Mouse (Mus musculus) midbrain, embryonic 14.5 days (tissue): Measurements from ENCODE around the gene Plxdc2. TPM values are rescaled to one million over a fixed set of nuclear protein-coding genes. Genes with fewer than 3 reads are reported as not detected.
A peak's percentile ranks its signal among the peaks of the same experiment; 100 is the strongest.

ENCODE experiments used
- ATAC-seq: fragments of 200-750 bp; cut with Nextera tagmentation; 2 replicates; pipeline ENCODE4 v1.8.0; 2017; ENCODE audit warnings: moderate number of reproducible peaks, moderate library complexity; ENCODE audit not compliant: low FRiP score, low TSS enrichment
- DNase-seq: peaks from one replicate; pipeline ENCODE4 v3.0.0-alpha.2; 2015
- H3K27ac ChIP-seq: fragments of 300-500 bp; sonication (generic); replicated peaks from 2 replicates; pipeline ENCODE4 v1.5.1; 2014; ENCODE audit warnings: mild to moderate bottlenecking, low read depth, low read length, moderate library complexity
- H3K27me3 ChIP-seq: fragments of 300-500 bp; sonication (generic); 2 replicates; pipeline ENCODE4 v1.6.1; 2014; ENCODE audit warnings: low read length, control low read depth, mixed read lengths; ENCODE audit not compliant: control insufficient read depth, insufficient read depth
- H3K36me3 ChIP-seq: fragments of 300-500 bp; sonication (generic); 2 replicates; pipeline ENCODE4 v1.6.1; 2014; ENCODE audit warnings: low read length, control low read depth; ENCODE audit not compliant: control insufficient read depth, insufficient read depth
- H3K4me1 ChIP-seq: fragments of 300-500 bp; sonication (generic); 2 replicates; pipeline ENCODE4 v1.6.1; 2014; ENCODE audit warnings: mild to moderate bottlenecking, antibody characterized with exemption, low read length, control low read depth; ENCODE audit not compliant: control insufficient read depth, insufficient read depth
- H3K4me2 ChIP-seq: fragments of 300-500 bp; sonication (generic); 2 replicates; pipeline ENCODE4 v1.6.1; 2014; ENCODE audit warnings: mild to moderate bottlenecking, low read length, moderate library complexity
- H3K4me3 ChIP-seq: fragments of 300-500 bp; sonication (generic); replicated peaks from 2 replicates; pipeline ENCODE4 v1.5.1; 2014; ENCODE audit warnings: low read depth, low read length
- H3K9ac ChIP-seq: fragments of 300-500 bp; sonication (generic); replicated peaks from 2 replicates; pipeline ENCODE4 v1.6.1; 2014; ENCODE audit warnings: mild to moderate bottlenecking, low read length, moderate library complexity
- H3K9me3 ChIP-seq: fragments of 300-500 bp; sonication (generic); 2 replicates; pipeline ENCODE4 v1.6.1; 2016; ENCODE audit warnings: low read length, control low read depth, mixed read lengths; ENCODE audit not compliant: control insufficient read depth
- WGBS: fragments of 180-500 bp; shearing (Covaris S2); extraction: QIAGEN DNeasy Blood & Tissue Kit; methylation state at CpG from one replicate; pipeline ENCODE4 v1.1.7; 2014; 5-methylcytosine and 5-hydroxymethylcytosine counted together
- polyA plus RNA-seq: library from polyadenylated mRNA; unstranded; fragments of >200 nt; fragmentation: Nextera tagmentation; extraction: Ambion mirVana; gene quantifications from 2 replicates; pipeline ENCODE4 v1.2.1, GENCODE M21; 2014

Gene Plxdc2
- polyA plus RNA-seq, 1 experiment from 2014 or later, result 21.5 TPM

DNA sequence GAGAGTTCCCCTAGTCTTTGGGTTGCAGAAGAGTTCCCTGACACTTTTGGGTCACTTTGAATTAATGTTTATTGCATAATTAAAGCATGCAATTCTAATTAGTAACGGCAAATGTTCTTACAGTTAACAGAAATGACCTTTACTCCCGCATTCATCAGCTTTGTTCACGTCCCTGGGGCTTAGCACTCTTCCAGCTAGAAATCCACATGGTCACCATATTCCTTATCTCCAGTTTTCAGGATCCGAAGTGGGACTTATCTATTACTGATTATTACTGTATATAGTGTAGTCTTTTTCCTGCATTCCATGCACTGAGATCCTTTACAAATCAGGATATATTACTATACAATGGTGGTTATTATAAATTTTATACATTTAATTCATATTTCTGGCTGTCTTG lies 203.2 kb downstream of the Plxdc2 start:
- WGBS, result 56% methylated on average over 4 of the region's 4 CpGs
- ATAC-seq, result peak; percentile 58; the same call in 1 of the 2 replicates
- no peaks in the 10 kb centered on the region for H3K27me3 ChIP-seq
- H3K4me1 ChIP-seq, result no peaks in the 10 kb centered on the region
- no peak overlapping the region for H3K4me2 ChIP-seq
- no peaks in the 10 kb centered on the region for H3K9me3 ChIP-seq
- no peaks in the 10 kb centered on the region for H3K36me3 ChIP-seq
- H3K9ac ChIP-seq, result no peak overlapping the region
- no peak overlapping the region for H3K27ac ChIP-seq
- H3K4me3 ChIP-seq, result no peak overlapping the region
- DNase-seq, result peak; percentile 45

DNA sequence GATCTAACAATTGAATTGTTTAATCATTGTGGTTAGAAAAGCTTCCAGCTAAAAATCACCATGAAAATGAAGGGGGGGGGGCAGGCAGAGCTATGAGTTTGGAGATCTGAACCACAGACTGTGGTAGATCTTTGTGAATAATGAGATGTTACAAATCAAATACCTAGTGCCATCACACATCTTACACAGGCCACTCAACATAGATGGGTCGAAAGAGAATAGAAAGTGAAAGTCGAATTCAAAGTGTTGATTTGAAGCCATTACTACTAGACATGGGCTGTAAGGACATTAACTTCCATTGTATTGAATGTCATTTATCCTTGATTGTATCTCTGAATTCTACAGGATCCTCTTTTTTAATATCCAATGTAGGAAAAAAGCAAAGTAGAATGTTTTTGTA lies 212.2 kb downstream of the Plxdc2 start:
- H3K36me3 ChIP-seq, result no peaks in the 10 kb centered on the region
- H3K27ac ChIP-seq, result no peak overlapping the region
- no peak overlapping the region for H3K4me2 ChIP-seq
- no peaks in the 10 kb centered on the region for H3K4me1 ChIP-seq
- no peak overlapping the region for H3K9ac ChIP-seq
- 93% methylated on average over 2 of the region's 2 CpGs for WGBS
- DNase-seq (no peak), ATAC-seq (no peak)
- no peak overlapping the region for H3K4me3 ChIP-seq
- no peaks in the 10 kb centered on the region for H3K27me3 ChIP-seq
- H3K9me3 ChIP-seq, result no peaks in the 10 kb centered on the region

DNA sequence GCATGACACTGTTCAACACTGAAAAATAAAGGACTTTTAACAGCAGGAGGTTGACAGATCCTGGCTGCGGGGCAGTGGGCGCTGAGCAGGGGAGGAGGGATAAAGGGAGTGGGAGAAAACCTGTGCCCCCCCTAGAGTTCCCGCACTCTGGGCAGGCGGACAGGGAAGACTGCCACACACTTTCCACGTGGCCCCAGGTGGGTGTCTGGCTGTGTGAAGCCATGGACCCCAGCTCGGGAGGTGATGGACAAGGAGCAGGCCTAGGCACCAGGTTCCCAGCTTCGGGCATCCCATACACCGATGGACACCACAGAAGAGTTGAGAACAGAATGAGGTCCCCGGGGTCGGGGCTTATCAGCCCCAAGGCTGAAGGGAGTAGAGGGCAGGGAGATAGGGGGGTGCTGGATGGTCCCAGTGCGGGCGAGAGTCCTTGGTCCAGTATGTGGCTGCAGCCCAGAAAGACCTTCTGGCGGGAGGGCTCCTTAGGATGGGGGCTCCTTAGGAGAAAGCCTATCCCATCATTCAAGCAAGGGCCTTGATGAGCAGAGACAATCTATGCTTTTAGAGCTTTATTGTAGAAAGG lies 215.2 kb downstream of the Plxdc2 start:
- Histone ChIP-seq H3K27me3 (no peaks in the 10 kb centered on the region), H3K9ac (no peak overlapping the region), H3K27ac (no peak overlapping the region), H3K4me1 (no peaks in the 10 kb centered on the region), H3K4me2 (no peak overlapping the region), H3K9me3 (no peaks in the 10 kb centered on the region), H3K4me3 (no peak overlapping the region), H3K36me3 (no peaks in the 10 kb centered on the region)
- peak; percentile 11 for DNase-seq
- 0 out of 2 replicates have a peak, but pooled peaks have one; percentile 32 for ATAC-seq
- WGBS, result 78% methylated on average over 13 of the region's 13 CpGs

DNA sequence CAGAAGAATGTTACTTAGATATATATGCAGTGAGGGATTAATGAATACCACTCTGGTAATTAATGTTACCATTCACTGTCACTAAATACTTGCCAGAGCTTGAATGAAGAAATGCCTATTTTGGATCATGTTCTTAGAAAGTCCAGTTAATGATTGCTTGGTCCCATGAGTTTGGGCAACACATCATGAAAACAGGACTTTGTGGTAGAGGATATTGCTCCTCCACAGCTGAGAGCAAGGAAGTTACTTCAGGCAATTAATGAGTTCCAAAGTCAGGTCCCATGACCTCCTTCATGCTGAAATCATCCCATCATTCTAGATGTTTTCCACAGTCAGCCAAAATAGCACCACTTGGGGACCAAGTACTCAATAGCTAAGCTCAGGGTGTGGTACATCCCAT lies 220.5 kb downstream of the Plxdc2 start:
- Histone ChIP-seq H3K9ac (no peak overlapping the region), H3K36me3 (no peaks in the 10 kb centered on the region), H3K4me3 (no peak overlapping the region), H3K9me3 (no peaks in the 10 kb centered on the region), H3K4me2 (no peak overlapping the region), H3K27me3 (no peaks in the 10 kb centered on the region), H3K27ac (no peak overlapping the region), H3K4me1 (no peaks in the 10 kb centered on the region)
- no peak for DNase-seq
- no peak for ATAC-seq

DNA sequence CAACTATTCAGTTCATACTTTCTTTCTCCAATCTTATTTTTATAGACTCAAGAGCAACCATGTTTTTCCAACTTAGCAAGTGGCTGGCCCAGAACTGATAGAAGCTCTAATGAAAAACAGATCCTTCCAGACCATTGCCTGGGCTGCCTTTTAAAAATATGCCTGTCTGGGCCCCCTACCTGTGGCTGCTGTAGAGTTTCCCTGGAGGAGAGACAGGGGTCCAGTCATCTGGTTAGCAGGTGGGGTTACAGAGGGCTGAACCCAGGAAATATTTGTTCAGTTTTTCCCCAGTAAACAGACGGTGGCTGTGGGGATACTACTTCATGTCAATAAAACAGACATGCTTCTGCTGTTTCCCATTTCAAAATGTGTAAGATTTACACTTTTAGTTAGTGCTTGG lies 222.0 kb downstream of the Plxdc2 start:
- Histone ChIP-seq H3K9me3 (no peaks in the 10 kb centered on the region), H3K4me2 (no peak overlapping the region), H3K4me3 (no peak overlapping the region), H3K27me3 (no peaks in the 10 kb centered on the region), H3K36me3 (no peaks in the 10 kb centered on the region), H3K9ac (no peak overlapping the region), H3K4me1 (no peaks in the 10 kb centered on the region), H3K27ac (no peak overlapping the region)
- ATAC-seq (no peak), DNase-seq (no peak)
- WGBS, result 97% methylated on average over 1 of the region's 1 CpGs

DNA sequence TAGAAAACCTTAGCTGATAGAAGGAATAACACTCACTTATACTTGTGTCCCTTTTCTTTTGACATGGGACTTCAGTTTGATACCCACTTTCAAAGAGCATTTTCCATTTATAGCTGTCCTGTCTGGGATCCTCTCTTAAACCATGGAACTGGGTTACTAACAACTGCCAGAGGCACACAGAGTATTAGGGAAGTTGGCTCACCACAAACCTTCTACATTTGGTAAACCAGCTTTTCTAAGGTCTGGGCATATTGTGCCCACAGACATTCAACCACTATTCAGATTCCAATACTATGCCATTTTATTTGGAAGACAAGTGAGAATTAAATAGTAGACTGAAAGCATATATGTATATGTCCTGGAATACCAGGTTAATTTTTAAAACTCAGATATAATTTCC lies 232.4 kb downstream of the Plxdc2 start:
- no peak for ATAC-seq

DNA sequence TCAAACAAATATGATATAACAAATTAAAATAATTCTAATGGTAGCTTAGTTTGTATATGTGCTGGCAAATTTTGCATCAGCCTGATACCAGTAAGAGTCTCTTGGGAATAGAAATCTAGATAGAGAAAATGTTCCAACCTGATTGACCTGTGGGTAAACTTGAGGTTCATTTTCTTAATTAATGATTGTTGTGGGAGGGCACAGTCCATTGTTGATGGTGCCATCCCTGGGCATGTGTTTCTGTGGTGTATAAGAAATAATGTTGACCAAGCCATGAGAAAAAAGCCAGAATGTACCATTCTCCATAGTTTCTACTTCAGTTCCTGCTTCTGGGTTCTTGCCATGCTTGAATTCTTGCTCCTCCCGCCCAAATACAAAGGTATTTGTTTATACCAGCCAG lies 239.3 kb downstream of the Plxdc2 start:
- DNase-seq, result no peak
- H3K4me1 ChIP-seq, result no peaks in the 10 kb centered on the region
- no peak overlapping the region for H3K27ac ChIP-seq
- H3K4me3 ChIP-seq, result no peak overlapping the region
- H3K27me3 ChIP-seq, result no peaks in the 10 kb centered on the region
- no peak overlapping the region for H3K9ac ChIP-seq
- WGBS, result 70% methylated on average over 1 of the region's 1 CpGs
- H3K36me3 ChIP-seq, result no peaks in the 10 kb centered on the region
- H3K9me3 ChIP-seq, result no peaks in the 10 kb centered on the region
- no peak overlapping the region for H3K4me2 ChIP-seq
- no peak for ATAC-seq

More for the DNA sequence above, 232.4 kb downstream of the Plxdc2 start:
- no peaks in the 10 kb centered on the region; the same call in 1 of the 2 replicates for H3K9me3 ChIP-seq
- no peak overlapping the region for H3K9ac ChIP-seq
- no peak overlapping the region for H3K4me3 ChIP-seq
- H3K4me2 ChIP-seq, result no peak overlapping the region
- DNase-seq, result no peak
- no peak overlapping the region for H3K27ac ChIP-seq
- H3K4me1 ChIP-seq, result no peaks in the 10 kb centered on the region
- no peaks in the 10 kb centered on the region for H3K36me3 ChIP-seq
- H3K27me3 ChIP-seq, result no peaks in the 10 kb centered on the region

DNA sequence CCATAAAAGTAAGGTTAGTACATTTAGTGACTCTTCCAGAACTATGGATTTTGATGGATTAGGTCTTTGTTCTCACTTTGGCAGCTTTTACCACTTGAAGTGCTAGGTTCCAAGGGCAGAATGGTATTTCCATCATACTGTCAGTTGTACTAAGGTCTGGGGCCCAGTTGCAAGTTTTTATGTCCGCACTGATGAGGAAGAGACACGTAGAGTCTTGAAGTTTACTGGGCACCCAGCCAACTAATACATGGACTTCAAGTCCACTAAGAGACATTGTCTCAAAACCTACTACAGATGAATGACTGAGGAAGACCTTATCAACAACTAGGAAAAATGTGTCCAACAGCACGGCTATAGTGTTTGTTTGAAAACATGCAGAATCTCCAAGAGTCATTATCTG lies 242.1 kb downstream of the Plxdc2 start:
- H3K9me3 ChIP-seq, result no peaks in the 10 kb centered on the region

DNA sequence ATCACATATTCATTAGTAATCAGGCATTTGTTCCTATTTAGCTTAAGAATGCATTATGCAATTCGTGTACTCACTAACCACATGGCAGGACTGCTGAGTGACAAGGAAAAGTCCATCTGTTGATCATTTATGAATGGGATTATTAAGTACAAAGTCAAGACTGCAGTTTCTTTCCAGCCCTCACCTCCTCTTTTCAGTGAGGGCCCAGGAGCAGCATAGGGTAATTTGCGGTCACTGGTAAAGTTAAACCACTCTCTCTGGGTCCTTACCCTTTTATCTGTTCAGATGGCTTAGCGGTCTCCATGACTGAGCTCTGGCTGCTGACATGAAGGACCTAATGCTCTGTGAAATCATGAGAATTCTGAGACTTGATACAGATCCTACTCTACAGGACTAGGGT lies 248.2 kb downstream of the Plxdc2 start:
- Histone ChIP-seq H3K27ac (no peak overlapping the region), H3K9ac (no peak overlapping the region), H3K4me1 (no peaks in the 10 kb centered on the region), H3K4me3 (no peak overlapping the region), H3K36me3 (no peaks in the 10 kb centered on the region), H3K27me3 (no peaks in the 10 kb centered on the region), H3K4me2 (no peak overlapping the region), H3K9me3 (no peaks in the 10 kb centered on the region)
- WGBS, result 78% methylated on average over 3 of the region's 3 CpGs
- DNase-seq (no peak), ATAC-seq (no peak)

More for the DNA sequence above, 242.1 kb downstream of the Plxdc2 start:
- no peaks in the 10 kb centered on the region for H3K27me3 ChIP-seq
- DNase-seq (no peak), ATAC-seq (no peak)
- no peak overlapping the region for H3K4me3 ChIP-seq
- H3K4me1 ChIP-seq, result no peaks in the 10 kb centered on the region
- WGBS, result 81% methylated on average over 3 of the region's 3 CpGs
- no peak overlapping the region for H3K27ac ChIP-seq
- H3K36me3 ChIP-seq, result no peaks in the 10 kb centered on the region
- H3K4me2 ChIP-seq, result no peak overlapping the region
- no peak overlapping the region for H3K9ac ChIP-seq
